Mouse (Mus musculus): ENCODE results near the gene Trim27. TPM values are rescaled to one million over a fixed set of nuclear protein-coding genes. Genes with fewer than 3 reads are reported as not detected.
A peak's percentile ranks its signal among the peaks of the same experiment; 100 is the strongest.

Gene Trim27
- polyA plus RNA-seq, 1 experiment, result 46.6 TPM

DNA sequence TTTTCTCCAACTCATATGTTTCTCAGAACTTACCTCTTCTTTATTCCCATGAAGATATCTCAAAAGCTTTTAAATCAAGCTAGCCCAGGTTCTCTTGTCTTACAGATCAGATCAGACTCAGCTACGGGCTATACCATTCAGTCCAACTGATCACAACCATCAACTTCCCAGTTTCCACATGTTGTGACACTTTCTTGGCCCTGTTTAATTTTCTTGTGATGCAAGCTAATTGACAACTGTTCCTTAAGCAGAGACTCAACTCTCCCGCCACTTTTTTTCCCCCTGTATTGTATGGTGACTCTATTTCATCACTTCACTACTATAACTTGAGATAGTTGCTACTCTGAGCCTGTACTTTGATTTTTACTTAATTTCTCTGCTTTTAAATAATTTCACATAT is 17.7 kb upstream of the Trim27 start:
- Histone ChIP-seq H3K4me3 (ENCODE audit: insufficient read depth, low read length) (no peak overlapping the region), H3K27ac (ENCODE audit: insufficient read depth, low read depth, low read length) (no peak overlapping the region), H3K4me1 (ENCODE audit: control insufficient read depth, insufficient read depth, low read length) (peaks cover 4% of the 10 kb centered on the region; the same call in 1 of the 2 replicates)
- TF ChIP-seq CTCF (IDR thresholded peaks at IDR 0.05; ENCODE audit: low read depth, low read length) (no peak), POLR2A (IDR thresholded peaks at IDR 0.05; ENCODE audit: borderline replicate concordance, low read depth, low read length) (no peak)

DNA sequence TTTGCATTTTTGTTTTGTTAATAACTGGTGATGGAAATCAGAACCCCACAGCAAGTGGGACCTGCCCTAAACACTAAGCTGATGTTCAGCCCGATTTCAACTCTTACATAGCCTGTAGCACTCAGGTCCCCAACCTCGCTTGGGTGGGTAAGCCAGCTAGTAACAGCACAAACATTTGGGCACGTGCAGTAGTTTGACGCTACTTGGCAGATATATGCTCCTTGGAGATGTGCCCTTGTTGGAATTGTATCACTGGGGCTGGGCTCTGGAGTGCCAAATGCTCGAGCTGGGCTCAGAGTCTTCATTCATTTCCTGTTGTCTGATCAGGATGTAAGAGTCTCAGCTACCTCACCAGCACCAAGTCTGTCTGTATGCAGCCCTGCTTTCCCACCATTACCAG is 16.7 kb upstream of the Trim27 start:
- Histone ChIP-seq H3K4me3 (ENCODE audit: insufficient read depth, low read length) (no peak overlapping the region), H3K27ac (ENCODE audit: insufficient read depth, low read depth, low read length) (no peak overlapping the region), H3K4me1 (ENCODE audit: control insufficient read depth, insufficient read depth, low read length) (peaks cover 4% of the 10 kb centered on the region; the same call in 1 of the 2 replicates)
- TF ChIP-seq CTCF (IDR thresholded peaks at IDR 0.05; ENCODE audit: low read depth, low read length) (no peak), POLR2A (IDR thresholded peaks at IDR 0.05; ENCODE audit: borderline replicate concordance, low read depth, low read length) (no peak)

DNA sequence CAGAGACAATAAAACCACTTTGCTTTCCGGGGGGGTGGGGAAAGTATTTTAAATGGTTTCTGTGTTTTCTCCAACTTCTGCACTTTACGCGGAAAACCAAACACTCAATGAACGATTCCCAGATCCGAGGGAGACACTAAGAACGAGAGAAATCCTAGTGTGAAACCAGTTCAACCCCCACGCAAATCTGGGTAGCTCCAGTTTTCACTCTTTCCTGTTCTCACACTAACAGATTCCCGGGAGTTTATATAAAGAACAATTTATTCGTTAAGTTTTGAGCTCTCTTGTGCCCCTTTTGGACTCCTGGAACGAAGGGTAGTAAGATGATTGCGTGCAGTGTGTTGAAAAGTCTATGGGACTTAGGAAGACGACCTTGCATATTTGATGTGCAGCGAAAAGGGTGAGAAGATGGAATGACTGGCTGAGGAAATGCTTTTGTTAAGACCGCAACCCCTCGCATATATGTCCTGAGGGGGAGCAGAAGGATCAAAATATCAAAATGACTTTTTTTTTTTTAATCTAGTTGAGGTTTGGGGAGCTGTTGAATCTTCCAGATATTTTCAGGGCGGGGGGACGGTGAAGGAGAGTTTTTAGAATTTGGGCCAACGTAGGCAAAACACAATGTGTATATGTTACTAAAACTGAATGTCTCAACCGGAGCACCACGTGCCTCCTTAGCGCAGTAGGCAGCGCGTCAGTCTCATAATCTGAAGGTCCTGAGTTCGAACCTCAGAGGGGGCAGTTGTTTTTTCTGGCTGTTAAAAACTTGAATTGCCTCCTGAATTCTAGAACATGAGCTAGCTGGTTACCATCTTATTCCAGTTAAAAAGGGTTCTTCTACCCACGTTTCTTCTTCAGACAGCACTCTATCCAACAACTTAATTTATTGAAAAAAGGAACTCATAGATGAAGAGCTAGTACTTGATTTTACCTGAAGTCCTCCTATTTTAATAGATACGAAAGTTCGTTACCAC is 12.0 kb upstream of the Trim27 start:
- TF ChIP-seq CTCF (IDR thresholded peaks at IDR 0.05; ENCODE audit: low read depth, low read length) (no peak), POLR2A (IDR thresholded peaks at IDR 0.05; ENCODE audit: borderline replicate concordance, low read depth, low read length) (no peak)
- Histone ChIP-seq H3K4me3 (ENCODE audit: insufficient read depth, low read length) (peak overlapping the region; percentile 63), H3K27ac (ENCODE audit: insufficient read depth, low read depth, low read length) (peak overlapping the region; percentile 3; the same call in 1 of the 2 replicates), H3K4me1 (ENCODE audit: control insufficient read depth, insufficient read depth, low read length) (no peaks in the 10 kb centered on the region)

- Histone ChIP-seq H3K4me3 (ENCODE audit: insufficient read depth, low read length) (peak overlapping the region; percentile 60), H3K4me1 (ENCODE audit: control insufficient read depth, insufficient read depth, low read length) (0 out of 2 replicates have a peak, but pooled peaks cover 2% of the 10 kb centered on the region), H3K27ac (ENCODE audit: insufficient read depth, low read depth, low read length) (no peak overlapping the region)
- TF ChIP-seq POLR2A (IDR thresholded peaks at IDR 0.05; ENCODE audit: borderline replicate concordance, low read depth, low read length) (no peak), CTCF (IDR thresholded peaks at IDR 0.05; ENCODE audit: low read depth, low read length) (no peak)
Measured at GRCm38 (mm10) chr13:21167910-21168300, 11.3 kb upstream of the Trim27 start.

DNA sequence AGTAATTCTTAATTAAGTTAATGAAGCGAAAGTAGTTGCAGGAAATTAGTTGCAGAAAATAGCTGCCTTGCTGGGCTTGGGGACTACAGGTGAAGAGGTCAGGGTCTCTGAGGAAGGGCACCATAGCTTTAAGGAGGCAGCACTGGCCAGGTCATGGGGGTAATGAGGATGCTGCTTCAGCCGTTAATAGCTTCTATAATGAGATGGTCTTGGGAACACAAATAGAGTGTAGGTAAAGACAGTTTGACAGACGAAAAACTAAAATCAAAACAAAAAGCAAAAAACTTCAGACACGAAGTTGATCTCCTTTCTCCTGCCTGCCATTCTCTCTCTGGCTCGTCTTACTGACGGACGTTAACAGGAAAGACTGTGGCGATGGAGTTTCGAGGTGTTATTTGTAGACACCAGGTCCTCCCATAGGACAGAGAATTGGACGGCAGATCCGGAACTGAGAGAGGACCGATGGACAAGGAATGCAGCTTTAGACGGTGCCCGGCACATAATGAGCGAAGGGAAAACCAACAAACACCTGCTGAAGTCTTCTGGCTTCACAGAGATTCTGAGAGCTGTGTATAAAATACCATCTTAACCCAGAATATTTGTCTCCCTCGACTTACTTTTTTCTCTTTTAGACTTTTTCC is 10.8 kb upstream of the Trim27 start:
- H3K4me1 ChIP-seq (ENCODE audit: control insufficient read depth, insufficient read depth, low read length), result 0 out of 2 replicates have a peak, but pooled peaks cover 2% of the 10 kb centered on the region
- H3K4me3 ChIP-seq (ENCODE audit: insufficient read depth, low read length), result peak overlapping the region; percentile 60
- no peak overlapping the region for H3K27ac ChIP-seq (ENCODE audit: insufficient read depth, low read depth, low read length)
- TF ChIP-seq POLR2A (IDR thresholded peaks at IDR 0.05; ENCODE audit: borderline replicate concordance, low read depth, low read length), result no peak
- TF ChIP-seq CTCF (IDR thresholded peaks at IDR 0.05; ENCODE audit: low read depth, low read length), result no peak

GRCm38 (mm10) chr13:21169121-21169656 is 10.1 kb upstream of the Trim27 start:
- peaks cover 2% of the 10 kb centered on the region; the same call in 1 of the 2 replicates for H3K4me1 ChIP-seq (ENCODE audit: control insufficient read depth, insufficient read depth, low read length)
- H3K27ac ChIP-seq (ENCODE audit: insufficient read depth, low read depth, low read length), result no peak overlapping the region
- H3K4me3 ChIP-seq (ENCODE audit: insufficient read depth, low read length), result peak overlapping the region; percentile 60
- no peak for TF ChIP-seq POLR2A (IDR thresholded peaks at IDR 0.05; ENCODE audit: borderline replicate concordance, low read depth, low read length)

- TF ChIP-seq CTCF (IDR thresholded peaks at IDR 0.05; ENCODE audit: low read depth, low read length), result no peak
- no peak for TF ChIP-seq POLR2A (IDR thresholded peaks at IDR 0.05; ENCODE audit: borderline replicate concordance, low read depth, low read length)
Measured at GRCm38 (mm10) chr13:21169657-21170430, 9.4 kb upstream of the Trim27 start.

DNA sequence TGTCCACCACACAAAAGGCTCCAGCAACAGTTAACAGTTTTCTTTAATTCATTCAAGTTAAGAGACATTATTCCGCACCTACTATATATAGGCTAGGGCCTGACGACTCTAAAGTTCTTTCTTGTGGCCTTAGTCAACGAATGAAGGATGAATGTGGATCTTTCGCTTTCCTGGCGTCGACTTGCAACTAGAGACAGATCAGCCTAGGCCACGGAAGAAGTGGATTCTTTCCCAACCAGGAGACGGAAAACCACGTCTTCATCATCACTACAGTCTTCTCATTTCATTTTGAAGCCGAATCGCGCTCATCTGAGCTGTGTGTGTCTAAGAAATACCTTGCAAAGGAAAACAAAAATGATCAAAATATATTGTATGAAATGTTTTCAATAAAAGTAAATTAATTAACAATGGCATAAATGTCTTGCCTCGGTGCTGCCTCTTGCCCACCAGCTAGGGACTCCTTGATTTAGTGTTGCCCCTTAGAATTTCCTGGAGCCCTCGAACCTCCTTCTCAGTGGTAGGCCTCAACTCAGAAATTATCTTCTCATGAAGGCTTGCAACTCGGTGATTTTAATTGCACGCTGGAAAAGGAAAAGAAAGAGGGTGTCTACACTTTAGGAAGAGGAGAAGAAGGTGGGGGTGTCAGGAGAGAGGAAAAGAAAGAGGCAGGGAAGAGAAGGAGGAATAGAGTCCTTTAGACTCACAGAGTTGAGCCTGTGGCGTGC is 8.7 kb upstream of the Trim27 start:
- Histone ChIP-seq H3K4me1 (ENCODE audit: control insufficient read depth, insufficient read depth, low read length) (peaks cover 6% of the 10 kb centered on the region), H3K4me3 (ENCODE audit: insufficient read depth, low read length) (no peak overlapping the region), H3K27ac (ENCODE audit: insufficient read depth, low read depth, low read length) (no peak overlapping the region)
- TF ChIP-seq CTCF (IDR thresholded peaks at IDR 0.05; ENCODE audit: low read depth, low read length) (no peak), POLR2A (IDR thresholded peaks at IDR 0.05; ENCODE audit: borderline replicate concordance, low read depth, low read length) (no peak)

More at GRCm38 (mm10) chr13:21169657-21170430, 9.4 kb upstream of the Trim27 start:
- H3K27ac ChIP-seq (ENCODE audit: insufficient read depth, low read depth, low read length), result peak overlapping the region; percentile 29; the same call in 1 of the 2 replicates
- H3K4me1 ChIP-seq (ENCODE audit: control insufficient read depth, insufficient read depth, low read length), result peaks cover 6% of the 10 kb centered on the region
- peak overlapping the region; percentile 73 for H3K4me3 ChIP-seq (ENCODE audit: insufficient read depth, low read length)

All from bone marrow macrophage, adult 2 months (primary cell).